Mouse (Mus musculus) thymus, adult 2 months (tissue): Measurements from ENCODE around the gene Grk3.

Experiments used
- CTCF ChIP-seq: fragments of 200-500 bp; IDR thresholded peaks from 2 replicates; pipeline ENCODE4 v1.5.1; 2012; ENCODE audit warnings: mild to moderate bottlenecking, control low read depth, low read length, moderate library complexity, borderline replicate concordance; ENCODE audit not compliant: control insufficient read depth, poor library complexity, insufficient read depth; ENCODE audit errors: extremely low read depth
- POLR2A ChIP-seq: fragments of 200-500 bp; IDR thresholded peaks from 2 replicates; pipeline ENCODE4 v1.6.1; 2012; ENCODE audit warnings: mild to moderate bottlenecking, low read length, control low read depth, moderate library complexity; ENCODE audit not compliant: control insufficient read depth, poor library complexity, insufficient read depth; ENCODE audit errors: extremely low read depth

GRCm38 (mm10) chr5:112872999-112873398 is 142.6 kb downstream of the Grk3 start:
- TF ChIP-seq CTCF (no peak), POLR2A (no peak)
